Mouse (Mus musculus) R1 (cell line): ENCODE measurements around the gene Ier5.

Experiments used
- DNase-seq: peaks from one replicate; pipeline ENCODE4 v3.0.0-alpha.2; 2018; ENCODE audit warnings: low read depth, low spot score

Ier5 gene

GRCm38 (mm10) chr1:155099280-155099848, at the start of gene Ier5:
Gene Ier5 (minus strand): TSS chr1:155099636.
- DNase-seq: peak; percentile 93

DNA sequence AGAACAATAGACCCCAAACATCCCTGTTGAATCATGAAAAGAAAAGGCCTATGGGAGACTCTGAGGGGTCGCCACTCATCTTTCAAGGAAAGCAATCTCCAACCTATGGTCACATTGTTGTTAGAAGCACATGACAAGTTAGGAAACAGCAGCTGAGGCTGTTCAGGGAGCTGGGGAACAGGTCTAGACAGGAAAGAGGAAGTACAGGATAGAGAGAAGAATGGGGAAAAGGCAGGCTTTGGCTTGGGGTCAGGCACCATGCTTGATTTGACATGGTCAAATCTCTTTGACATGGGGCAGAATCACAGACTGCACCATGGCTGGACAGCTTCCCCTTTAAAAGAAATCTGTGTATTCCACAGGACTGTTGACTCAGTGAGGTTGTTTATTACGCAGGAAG, 47.8 kb upstream of the Ier5 start:
- no peak for DNase-seq

DNA sequence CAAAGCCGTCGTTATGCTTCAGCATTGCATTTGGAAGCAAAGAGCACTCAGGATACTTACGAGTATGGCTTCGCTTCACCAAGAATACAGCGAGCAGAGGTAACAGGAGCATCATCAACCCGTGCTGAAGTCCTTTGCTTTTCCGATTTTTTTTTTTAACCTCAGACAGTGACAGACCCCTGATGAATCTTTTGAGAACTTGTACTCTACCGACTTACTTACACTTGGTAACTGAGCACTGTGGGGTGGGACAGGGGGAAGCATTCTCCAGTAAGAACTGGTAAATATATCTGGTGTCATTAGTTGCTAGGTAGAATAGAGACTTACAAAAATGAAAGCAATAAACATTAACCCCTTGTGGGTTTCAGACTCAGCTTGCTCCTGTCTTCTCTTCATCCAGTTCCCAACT, 47.1 kb upstream of the Ier5 start, which contains the start of gene Mr1:
Gene Mr1 (minus strand): TSS at position 243 of the 409 bp plus-strand sequence.
- DNase-seq: peak; percentile 41

GRCm38 (mm10) chr1:155145620-155146019, 46.2 kb upstream of the Ier5 start:
- no peak for DNase-seq

DNA sequence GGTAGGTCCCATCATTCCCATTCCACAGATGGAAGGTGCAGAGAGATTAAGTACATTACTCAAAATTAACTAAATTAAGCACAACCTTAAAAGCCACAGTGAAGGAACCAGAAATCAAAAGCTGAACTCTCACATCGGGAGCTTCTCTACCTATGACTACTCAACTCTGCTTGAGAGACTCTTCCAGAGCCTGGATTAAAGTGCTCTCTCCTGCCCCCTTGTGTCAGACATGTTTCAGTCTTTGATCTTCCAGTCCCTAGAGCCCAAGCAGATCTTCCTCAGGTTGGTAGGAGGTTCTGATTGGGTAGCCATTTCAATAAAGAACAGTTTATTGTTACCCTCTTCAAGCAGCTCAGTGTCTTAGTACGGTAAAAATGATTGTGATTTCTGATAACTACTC, 40.6 kb upstream of the Ier5 start:
- DNase-seq: peak; percentile 82

- DNase-seq: no peak
These were observed 39.4 kb upstream of the Ier5 start for GRCm38 (mm10) chr1:155138795-155139194.

DNA sequence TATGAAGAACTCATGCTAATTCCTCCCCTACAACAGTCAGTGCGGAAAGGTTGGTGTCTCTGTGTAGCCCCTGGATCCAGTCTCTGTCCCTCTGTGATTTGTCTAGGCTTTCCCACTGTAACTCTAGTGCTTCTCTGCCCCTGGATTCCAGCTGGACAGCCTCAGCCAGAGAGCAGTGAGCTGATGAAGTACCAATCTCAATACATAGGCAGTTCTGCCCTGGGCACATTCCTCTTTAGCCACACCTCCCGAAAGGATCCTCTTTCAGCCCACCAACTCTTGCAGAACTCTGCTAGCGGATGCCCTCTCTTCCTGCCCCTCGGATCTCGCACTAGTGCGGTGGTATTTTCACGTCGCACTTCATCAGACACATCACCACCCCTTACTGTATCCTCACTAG, 35.4 kb upstream of the Ier5 start:
- DNase-seq: no peak

GRCm38 (mm10) chr1:155127429-155127934, 28.0 kb upstream of the Ier5 start:
- DNase-seq: no peak

DNA sequence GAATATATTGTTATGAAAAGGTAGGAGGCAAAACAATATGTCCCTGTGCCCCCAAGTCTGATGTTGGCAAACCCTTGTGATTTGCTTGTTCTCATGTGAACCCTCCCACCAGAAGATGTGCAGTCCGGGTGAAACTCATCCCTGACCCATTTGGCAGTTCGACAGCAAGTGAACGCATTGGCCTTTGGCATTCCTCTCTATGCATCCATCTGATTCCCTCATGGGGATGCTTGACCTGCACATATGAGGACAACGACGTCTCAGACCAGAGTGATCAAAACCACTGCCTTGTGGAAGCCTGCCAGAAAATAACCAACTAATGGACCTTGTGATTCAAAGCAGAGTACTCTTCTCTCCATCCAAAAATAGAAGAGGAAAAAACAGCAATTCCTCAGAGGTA, 27.3 kb upstream of the Ier5 start:
- no peak for DNase-seq

GRCm38 (mm10) chr1:155124397-155124796, 25.0 kb upstream of the Ier5 start:
- no peak for DNase-seq

DNA sequence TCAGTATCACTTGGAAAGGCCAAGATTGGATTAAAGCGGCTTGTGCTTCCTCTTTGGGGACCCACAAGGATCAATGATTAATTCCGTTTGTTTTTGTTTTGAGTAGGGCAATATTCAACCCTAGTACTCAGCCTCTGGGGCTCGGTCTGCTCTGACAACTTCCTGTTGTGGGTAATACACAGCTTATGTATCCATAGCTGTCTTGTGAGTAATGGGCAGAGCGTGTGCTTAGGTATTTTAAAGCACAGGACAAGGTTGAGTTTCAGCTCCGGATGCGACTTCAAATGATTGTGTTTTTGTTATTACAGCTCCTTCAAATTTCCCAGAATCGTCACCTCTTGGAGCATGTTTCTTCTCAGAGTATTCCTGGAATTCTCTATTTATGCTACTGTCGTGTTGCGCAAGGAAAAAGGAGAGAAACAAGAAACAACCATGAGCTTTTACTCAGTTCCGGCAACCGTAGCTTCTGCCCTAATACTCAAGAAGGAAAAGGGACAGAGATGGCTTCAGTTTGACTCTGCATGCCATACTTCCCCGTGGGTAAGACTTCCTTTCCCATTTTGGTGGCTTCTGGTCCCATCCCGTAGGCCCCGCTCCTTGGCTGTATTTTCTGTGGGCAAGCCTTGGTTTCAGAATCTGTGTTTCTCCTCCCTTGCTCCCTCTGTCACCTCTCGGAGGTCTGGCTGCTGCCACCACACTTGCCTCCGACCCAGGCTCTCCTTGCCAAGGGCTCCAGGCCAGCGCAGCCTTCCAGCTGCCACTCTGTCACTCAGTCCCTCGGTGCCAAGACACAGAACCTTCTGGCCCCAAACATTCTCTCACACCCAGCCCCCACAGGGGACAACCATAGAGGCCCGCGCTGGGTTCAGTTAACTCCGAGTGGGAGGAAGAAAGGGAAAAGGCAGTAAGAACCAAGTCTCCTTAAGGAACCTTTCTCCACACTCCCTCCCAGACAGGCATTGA, 22.8 kb upstream of the Ier5 start:
- DNase-seq: no peak

DNA sequence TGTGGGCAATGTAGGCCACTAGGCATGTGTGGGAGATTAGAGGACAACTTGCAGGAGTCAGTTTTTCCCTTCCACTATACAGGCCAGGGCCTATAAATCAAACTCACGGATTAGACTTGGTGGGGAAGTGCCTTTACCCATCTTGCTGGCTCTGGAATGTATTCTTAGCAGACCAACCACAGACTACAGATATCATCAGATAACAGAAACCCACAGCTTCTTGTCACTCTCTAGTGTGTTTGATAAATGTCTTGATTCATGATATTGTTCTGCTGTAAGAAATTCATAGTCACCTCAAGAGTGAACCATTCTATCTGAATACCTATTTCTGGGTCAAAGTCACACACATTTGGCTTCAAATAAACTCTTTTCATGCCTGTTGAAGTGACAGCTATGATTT, 20.3 kb upstream of the Ier5 start:
- no peak for DNase-seq

GRCm38 (mm10) chr1:155113946-155114345, 14.5 kb upstream of the Ier5 start:
- DNase-seq: no peak

GRCm38 (mm10) chr1:155112875-155113274, 13.4 kb upstream of the Ier5 start:
- DNase-seq: no peak

DNA sequence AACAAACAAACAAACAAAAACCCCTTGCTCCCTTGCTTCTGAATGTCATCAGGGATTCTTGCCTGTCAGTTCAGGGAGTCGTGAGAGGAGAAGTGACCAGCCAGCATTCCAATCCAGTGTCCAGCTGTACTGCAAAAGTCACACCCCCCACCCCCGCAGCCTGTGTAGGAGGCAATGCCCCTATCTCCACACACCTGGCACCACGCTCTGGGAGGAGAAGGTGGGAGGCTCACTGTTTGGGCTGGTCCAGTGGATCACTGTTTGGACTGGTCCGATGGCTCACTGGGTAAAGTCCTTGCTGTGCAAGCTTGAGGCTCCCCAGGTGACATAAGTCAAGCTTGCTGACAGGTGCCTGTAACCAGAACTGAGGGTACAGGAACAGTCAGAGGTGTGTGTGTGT, 12.7 kb upstream of the Ier5 start:
- no peak for DNase-seq

- peak; percentile 65 for DNase-seq
These were observed 12.1 kb upstream of the Ier5 start for GRCm38 (mm10) chr1:155111491-155111890.

DNA sequence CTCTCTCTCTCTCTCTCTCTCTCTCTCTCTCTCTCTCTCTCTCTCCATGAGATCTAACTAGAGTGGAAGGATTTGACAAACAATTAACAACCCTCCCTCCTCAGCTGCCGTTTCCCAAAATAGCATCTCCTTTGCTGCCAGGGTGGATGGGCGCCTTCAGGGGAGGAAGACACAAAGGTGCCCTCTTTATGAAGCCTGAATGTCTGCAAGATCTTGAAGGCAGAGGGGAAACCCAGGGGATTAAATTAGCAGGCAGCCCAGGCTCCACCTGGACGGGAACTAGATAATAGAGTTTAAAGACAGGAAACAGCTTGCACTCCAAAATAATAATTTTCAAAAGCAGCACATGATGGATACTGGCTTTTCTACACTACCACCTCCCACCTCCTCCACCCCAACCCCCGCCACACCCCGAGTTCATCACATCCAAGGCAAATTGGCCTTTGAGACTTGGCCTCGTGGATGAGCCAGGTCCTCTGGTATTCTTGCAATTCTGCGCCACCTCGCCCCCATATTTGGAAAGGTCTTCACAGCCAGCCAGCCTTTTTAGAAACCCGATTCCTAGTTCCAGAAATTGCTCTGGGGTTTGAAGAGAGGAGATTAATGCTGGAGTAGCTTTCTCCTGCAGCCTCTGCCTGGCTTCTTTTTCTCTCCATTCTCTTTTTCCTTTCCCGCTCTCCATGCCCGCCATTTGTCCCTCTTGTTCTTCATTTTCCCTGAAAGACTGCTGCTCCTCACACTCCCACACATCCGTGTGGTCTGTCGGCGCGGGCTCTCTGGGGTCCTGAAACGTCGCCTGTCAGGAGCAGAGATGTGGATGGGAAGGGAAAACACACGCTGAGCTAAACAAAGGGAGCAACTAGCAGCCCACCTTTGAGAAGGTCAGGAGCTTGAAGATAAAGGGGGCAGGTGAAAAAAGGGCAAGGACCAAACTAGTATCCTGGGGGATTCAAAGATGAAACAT, 10.2 kb upstream of the Ier5 start:
- no peak for DNase-seq

DNA sequence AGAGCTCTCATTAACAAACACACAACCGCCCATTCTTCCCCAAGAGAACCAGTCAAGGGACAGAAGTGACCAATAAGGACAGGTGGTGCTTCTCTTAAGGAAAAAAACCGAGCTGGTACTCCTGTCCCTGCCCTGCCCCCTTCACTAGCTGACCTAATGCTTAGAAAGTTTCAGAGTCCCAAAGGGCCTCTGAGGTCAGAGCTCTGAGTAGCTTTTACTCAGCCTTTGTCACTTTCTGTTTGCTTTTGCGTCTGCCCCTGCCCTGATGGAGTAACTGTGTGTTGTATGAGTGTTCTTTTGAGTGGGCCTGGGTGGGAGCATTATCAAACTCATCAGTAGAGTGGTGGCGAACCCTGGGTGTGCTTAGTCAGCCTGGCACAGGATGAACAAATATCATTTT, 9.0 kb upstream of the Ier5 start:
- no peak for DNase-seq

DNA sequence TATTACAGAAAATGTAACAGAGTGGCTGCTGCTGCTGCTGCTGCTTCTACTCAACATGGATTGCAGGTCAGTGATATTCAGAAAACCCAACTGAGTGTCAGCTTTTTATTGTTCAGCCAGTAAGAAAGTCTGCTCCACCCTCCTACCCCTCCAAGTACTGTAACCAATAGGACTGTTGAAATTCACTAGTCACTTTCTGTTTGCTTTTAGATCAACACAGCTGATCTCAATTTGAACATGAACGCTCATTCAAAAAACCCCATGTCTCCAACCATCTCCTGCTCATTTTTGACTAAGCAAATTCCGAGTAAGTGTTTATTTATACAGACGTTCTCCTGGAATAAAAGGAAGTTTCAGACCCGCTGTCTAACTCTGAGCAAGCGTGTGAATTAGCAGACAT, 8.4 kb upstream of the Ier5 start:
- no peak for DNase-seq

- no peak for DNase-seq
These were observed 6.9 kb upstream of the Ier5 start for GRCm38 (mm10) chr1:155106310-155106709.

DNA sequence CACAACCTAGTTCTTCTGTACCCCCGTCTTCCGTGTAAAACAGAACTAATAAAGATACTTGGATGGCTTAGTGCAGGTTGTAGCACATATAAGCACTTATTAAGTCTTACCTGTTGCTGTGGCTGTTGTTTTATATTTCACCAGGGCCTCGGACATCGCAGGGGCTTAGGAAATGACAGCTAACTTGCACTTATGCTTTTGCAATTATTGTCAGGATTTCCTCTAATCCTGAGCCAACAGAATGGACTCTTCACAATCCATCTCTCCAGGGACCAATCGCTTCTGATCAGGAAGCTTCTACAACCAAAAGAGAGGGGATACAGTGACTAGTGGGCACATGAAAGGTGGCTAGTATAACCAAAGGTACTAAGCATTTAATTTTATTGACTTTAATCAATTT, 4.6 kb upstream of the Ier5 start:
- no peak for DNase-seq

GRCm38 (mm10) chr1:155102631-155103030, 3.2 kb upstream of the Ier5 start:
- DNase-seq: no peak
